Mouse (Mus musculus) cerebellum, postnatal 10 days (tissue): ENCODE results near the gene Sephs1.
"Not testable (repeated sequence)": the region's sequence is repeated elsewhere in the genome, so short reads cannot be mapped to it uniquely, and the experiment has no call there.

ENCODE experiments used
- DNase-seq, 2 experiments: peaks; one replicate each; pipeline ENCODE4 v3.0.0; 2021; ENCODE audit warnings: mixed read lengths in 2 of 2

Sephs1 gene

GRCm38 (mm10) chr2:4908771-4909315, 27.5 kb downstream of the Sephs1 start:
- no peak for DNase-seq

GRCm38 (mm10) chr2:4909909-4910308, 28.5 kb downstream of the Sephs1 start:
- no peak for DNase-seq

- no peak for DNase-seq
These were observed 29.2 kb downstream of the Sephs1 start for GRCm38 (mm10) chr2:4910521-4910920.

- DNase-seq: peak in 1 of 2 experiments; percentile 20
These were observed 32.6 kb downstream of the Sephs1 start for GRCm38 (mm10) chr2:4913949-4914348.

DNA sequence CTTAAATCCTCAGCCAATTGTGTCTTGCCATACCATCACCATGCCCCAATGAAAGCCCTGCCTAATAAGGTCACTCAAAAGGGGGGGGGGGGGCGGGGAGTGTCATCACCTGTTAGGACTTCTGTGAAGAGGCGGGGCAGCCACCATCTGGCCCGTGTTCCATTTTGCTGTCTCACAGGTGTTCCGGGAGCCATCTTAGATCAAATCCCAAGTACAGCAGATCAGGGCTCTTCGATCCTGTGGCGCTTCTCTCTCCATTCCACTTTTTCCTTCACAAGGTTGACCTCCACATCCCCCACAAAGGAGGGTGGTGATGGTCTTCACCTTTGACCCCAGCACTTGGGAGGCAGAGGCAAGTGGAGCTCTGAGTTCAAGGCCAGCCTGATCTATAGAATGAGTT, 34.7 kb downstream of the Sephs1 start:
- no peak for DNase-seq

- peak; percentile 66 to 78 for DNase-seq
These were observed 36.1 kb downstream of the Sephs1 start for GRCm38 (mm10) chr2:4917326-4918021.

DNA sequence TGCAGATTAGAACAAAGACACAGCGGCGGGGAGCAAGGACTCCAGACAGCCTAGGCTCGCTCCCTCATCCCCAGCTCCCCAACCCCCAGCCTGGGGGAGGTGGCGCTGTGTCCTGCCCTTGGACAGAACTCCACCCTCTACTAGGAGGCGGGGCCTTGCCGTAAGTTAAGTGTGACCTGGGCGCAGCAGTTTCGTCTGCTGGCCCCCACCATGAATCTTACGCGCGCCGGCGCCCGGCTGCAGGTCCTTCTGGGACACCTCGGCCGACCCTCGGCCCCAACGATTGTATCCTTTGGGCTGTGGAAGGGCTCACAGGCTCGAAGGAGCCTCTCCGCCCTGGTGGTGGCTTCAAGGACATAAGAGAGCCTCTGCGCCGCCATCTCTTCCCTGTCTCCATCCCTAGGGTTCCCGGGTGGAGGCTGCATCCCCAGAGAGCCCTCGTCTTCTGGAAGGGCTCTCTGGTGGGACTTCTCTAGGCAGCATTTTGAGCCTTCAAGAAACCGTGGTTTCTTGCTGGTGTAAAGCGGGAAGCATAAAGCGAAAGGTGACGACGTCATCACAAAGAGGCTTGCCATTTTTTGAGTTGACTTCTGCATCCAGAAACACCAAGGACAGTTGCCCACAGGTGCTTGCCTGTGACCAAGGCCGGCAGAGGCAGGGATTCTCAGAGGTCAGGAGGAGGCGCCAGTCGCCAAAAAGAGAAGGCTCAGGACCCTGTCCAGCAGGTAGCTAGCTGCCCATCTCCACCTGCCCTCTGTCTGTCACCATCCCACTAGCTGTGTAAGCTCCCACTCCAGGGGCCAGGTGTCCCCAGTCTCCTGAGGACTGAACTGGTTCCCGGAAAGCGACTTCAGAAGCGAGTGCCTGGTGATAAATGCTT, 37.7 kb downstream of the Sephs1 start, which contains the start of gene Phyh:
Gene Phyh (plus strand): TSS at position 160 of the 880 bp plus-strand sequence.
- peak; percentile 89 to 93 for DNase-seq

GRCm38 (mm10) chr2:4921019-4921418, 39.7 kb downstream of the Sephs1 start:
- no peak for DNase-seq

DNA sequence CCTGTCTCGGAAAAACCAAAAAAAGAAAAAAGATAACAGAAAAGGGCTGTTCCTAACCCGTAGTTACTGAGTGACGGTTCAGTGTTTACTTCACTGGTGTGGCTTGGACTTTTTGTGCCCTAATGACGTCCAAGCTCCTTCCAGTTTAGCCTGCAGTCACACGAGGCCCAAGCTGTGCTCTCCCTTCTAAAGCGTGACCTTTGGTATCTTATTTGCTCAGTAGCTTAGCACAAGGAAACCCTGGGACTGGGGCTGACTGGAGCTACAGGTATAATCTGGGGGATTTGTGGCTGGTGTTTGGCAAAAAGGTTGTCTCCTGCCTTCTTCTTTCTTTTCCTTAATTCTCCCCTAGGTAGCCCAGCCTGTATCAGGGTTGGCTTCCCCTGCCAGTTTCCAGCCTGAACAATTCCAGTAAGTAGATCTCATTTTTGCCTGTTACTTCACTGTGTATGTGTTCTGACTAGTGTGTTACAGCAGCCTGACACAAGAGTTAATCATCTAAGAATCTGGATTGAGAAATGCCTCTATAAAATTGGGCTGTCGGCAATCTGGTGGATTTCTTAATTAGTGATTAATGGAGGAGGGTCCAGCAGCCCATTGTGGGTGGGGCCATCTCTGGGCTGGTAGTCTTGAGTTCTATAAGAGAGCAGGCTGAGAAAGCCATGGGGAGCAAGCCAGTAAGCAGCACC, 41.3 kb downstream of the Sephs1 start:
- no peak for DNase-seq

GRCm38 (mm10) chr2:4927391-4927790, 46.0 kb downstream of the Sephs1 start:
- no peak for DNase-seq

DNA sequence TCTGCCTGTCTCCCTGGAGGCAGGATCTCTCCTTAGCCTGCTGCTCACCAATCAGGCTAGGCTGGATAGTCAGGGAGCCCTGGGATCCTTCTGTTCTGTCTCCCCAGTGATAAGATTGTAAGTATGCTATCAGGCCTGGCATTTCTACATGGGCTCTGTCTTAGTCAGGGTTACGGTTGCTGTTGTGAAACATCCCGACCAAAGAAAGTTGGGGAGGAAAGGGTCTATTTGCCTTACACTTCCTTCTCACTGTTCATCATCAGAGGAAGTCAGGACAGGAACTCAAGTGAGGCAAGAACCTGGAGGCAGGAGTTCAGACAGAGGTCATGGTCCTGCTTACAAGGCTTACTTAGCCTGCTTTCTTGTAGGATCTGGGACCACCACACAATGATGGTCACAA, 47.9 kb downstream of the Sephs1 start:
- no peak for DNase-seq

DNA sequence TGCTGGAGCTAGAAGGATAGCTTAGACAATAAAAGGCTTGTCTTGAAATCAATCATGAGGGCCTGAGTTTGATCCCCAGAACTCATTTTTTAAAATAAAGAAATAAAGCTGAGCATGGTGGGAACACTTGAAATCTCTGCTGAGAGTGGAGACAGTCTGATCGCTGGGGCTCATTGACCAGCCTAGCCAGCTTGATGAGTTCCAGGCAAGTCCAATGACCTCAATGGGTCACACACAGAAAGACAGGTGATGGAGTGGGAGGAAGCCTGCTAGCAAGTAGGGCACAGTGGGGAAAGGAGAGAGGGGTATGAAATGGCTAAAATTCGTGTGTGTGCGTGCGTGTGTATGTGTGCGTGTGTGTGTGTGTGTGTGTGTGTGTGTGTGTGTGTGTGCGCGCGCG, 53.2 kb downstream of the Sephs1 start:
- DNase-seq: no peak

GRCm38 (mm10) chr2:4937931-4938330, 56.6 kb downstream of the Sephs1 start:
- no peak for DNase-seq

DNA sequence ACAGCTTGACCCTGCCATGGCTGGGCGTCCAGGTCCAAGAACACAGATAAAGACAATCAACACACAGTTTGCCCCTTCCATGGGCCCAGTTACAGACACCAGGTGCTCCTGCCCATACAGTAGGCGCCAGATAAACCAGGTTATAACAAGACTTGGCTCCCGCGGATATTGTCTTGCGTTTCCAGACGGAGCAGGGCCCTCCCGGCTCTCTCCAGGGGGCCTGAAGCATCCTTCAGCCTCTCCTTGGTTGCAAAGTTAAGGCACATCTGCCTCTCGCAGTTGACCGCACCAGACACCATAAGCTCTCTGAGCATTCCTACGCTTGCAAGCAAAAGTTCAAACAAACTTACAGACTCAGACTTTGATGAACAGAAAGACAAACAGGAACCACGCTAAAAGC, 59.5 kb downstream of the Sephs1 start:
- DNase-seq: no peak

DNA sequence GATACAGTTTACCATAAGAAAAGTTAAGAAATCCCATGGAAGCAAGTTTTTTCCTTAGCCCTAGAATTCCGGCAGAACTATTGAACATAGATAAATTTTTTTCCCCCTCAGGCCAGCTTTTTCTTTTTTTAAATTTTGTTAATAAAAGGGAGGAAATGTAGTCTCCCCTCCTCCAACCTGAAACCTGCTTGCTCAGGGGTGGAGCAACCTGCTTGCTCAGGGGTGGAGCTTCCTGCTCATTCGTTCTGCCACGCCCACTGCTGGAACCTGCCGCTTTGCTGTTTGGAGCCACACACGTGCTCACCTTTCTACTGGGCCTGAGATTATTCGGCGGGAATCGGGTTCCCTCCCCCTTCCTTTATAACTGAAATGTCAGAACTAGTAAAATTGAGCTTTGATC, 68.3 kb downstream of the Sephs1 start:
- DNase-seq: not testable (repeated sequence)

GRCm38 (mm10) chr2:4950986-4951385, 69.6 kb downstream of the Sephs1 start:
- DNase-seq: no peak

DNA sequence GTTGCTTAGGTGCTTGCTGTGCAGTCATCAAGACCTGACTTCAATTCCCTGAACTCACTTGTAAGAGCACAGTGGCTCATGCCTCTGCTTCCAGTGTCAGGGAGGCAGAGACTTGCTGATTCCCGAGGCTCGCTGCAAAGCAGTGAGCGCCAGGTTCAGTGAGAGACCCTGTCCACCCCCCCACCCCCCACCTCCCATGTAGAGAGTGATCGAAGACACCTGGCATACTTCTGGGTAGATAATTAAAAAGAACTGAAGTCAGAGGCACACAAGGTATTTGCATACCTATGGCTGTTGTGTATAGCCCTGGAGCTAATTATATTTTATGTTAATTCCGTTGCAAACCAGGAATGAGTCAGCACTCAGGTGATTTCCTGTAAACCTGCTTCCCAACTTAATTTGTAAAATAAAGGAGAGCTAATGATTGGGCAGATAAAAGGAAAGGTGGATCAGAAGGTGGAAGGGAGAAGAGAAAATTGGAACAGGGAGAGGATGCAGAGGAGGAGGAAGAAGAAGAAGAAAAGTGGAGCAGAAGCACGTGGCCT, 72.9 kb downstream of the Sephs1 start:
- DNase-seq: no peak

GRCm38 (mm10) chr2:4958039-4958438, 76.7 kb downstream of the Sephs1 start:
- DNase-seq: no peak
